Mouse (Mus musculus) heart, adult 10 weeks (tissue): ENCODE measurements around the gene Hmga1. TPM values are rescaled to one million over a fixed set of nuclear protein-coding genes. Genes with fewer than 3 reads are reported as not detected.

Experiments
- polyA plus RNA-seq: library from polyadenylated mRNA; stranded (reverse); fragments of 350-450 nt; fragmentation: Illumina TruSeq; extraction: RNeasy Lipid Tissue Mini Kit (QIAGEN cat#74804); gene quantifications from one replicate; pipeline ENCODE4 v1.2.3, GENCODE M21; 2014; ENCODE audit warnings: low read depth, low replicate concordance

Gene Hmga1
- 69.8 TPM for polyA plus RNA-seq

DNA sequence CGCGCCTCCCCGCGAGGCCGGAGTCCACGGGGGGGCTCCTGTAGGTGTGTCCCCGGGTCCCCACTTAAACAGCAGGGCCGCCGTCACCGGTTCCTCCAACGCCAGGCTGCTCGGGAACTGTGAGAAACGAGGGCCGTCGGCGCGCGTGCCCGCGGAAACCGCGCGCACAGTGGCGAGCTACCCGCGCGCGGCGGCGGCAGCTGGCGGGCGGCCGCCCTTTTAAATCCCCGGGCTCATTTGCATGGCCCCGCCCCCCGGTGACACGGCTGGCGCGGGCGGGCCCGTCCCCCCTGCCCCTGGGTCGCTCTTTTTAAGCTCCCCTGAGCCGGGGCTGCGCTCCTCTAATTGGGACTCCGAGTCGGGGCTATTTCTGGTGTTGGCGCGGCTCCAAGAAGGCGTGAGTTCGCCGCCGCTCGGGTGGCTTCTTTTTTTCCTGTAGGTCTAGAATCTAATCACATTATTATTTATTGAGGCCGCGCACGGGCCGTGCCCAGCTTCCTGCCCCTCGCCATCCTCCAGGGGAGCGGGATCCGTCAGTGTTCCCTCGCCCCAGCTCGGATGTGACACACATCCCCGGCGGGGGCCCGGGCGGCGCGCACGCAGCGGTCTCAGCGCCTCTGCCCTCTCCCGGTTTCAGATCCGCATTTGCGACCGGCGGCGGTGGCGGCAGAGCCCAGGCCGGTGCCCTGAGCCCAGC lies at the start of gene Hmga1:
TSS of gene Hmga1 (plus strand) at position 183 of the 697 bp plus-strand sequence.

GRCm38 (mm10) chr17:27521303-27521702 lies 35.0 kb upstream of the Hmga1 start, which contains the start of gene Grm4:
TSS of gene Grm4 (minus strand) at chr17:27521403.

DNA sequence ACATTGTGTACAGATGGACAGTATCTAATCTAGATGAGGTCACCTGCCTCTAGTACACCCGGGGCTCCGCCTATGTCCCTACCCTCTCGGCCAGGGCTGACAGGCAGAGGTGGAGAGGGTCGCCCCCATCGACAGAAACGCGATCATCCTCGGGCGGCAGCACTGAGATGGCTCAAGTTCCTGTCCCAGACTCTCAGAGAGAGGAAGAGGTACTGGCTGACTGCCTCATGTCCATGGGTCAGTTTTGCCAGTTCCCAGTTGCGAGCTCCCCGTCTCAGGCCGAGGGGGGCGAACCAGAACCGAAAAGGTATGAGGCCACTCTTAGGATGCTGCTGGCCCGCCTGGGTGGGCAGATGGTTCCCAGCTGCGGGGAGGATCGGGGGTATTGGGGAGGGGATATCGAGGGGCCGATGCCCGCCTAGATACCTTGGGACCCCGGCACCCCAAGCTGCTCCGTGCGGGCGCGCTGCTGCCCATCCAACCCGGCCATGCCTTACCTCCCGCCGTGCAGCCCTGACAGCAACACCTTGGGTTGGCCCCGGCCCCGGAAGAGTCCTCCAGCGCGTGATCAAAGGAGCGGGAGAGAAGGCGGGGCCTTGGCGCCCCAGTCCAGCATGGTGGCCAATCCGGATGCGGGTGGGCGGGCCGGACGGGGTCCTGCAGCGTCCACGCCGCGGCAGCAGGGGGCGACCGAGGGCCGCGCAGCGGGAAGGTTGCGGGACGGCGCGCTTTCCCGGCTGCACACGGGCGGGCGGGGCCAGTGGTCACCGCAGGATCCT lies 9.1 kb downstream of the Hmga1 start, which contains the start of gene AI413582:
TSS of gene AI413582 (minus strand) at position 594 of the 779 bp plus-strand sequence.

Other genes starting within 250 kb of the Hmga1 start
- gene Grm4, start 35.1 kb upstream of the Hmga1 start, polyA plus RNA-seq: not detected
- 13.9 TPM for gene AI413582, start 9.3 kb downstream of the Hmga1 start, polyA plus RNA-seq
- 245 TPM for gene Nudt3, start 67.0 kb downstream of the Hmga1 start, polyA plus RNA-seq
- gene RPS10-NUDT3, start 78.7 kb downstream of the Hmga1 start, polyA plus RNA-seq: not detected
- 841 TPM for gene Rps10, start 80.2 kb downstream of the Hmga1 start, polyA plus RNA-seq
- 0.39 TPM for gene Pacsin1, start 99.0 kb downstream of the Hmga1 start, polyA plus RNA-seq
- gene Spdef, start 172.5 kb downstream of the Hmga1 start, polyA plus RNA-seq: not detected